Mouse (Mus musculus) embryo, embryonic 9.5 days (tissue): ENCODE measurements around the gene Slc3a1.

Experiments
- DNase-seq: peaks from one replicate; pipeline ENCODE4 v3.0.0-alpha.2; 2017; ENCODE audit errors: extremely low spot score

Slc3a1 gene

DNA sequence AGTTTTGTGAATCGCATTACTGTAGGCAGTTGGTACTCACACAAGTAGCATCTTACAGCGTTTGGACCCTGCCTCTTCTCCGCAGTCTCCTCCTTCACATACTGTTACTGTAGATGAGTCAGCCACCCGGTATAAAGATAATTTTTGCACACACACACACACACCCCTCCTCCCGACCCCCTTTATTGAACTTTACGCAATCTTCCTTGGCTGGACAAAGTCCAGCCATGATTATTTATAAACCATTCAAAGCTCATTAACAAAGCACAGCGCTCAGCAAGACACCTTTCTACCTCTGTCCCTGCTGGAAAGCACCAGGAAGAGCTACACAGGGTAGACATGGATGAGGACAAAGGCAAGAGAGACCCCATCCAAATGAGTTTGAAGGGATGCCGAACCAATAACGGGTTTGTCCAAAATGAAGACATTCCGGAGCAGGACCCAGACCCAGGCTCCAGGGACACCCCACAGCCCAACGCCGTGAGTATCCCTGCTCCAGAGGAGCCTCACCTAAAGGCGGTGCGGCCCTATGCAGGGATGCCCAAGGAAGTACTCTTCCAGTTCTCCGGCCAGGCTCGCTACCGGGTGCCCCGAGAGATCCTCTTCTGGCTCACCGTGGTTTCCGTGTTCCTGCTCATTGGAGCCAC, at the start of gene Slc3a1:
Gene Slc3a1 (plus strand): TSS at position 284 of the 647 bp plus-strand sequence.
- no peak for DNase-seq

DNA sequence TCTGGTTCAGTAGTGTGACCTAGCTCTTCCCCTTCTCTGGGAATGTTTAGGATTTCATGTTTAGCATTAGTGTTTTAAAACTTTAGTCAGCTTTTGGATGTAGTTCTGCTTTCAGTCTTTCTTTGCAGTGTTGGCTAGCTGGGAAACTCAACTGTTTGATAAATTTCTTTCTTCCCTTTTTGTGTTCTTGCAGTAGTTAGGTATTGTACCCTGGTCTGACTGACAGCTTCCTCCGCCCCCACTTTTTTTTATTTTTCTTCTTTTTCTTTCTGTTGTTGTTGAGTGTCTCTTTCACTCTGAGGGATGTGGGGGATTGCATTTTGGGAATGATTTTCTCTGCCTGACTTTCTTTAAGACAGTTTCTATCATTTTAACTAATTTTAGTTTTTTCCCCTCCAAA, 46.5 kb upstream of the Slc3a1 start:
- DNase-seq: no peak

DNA sequence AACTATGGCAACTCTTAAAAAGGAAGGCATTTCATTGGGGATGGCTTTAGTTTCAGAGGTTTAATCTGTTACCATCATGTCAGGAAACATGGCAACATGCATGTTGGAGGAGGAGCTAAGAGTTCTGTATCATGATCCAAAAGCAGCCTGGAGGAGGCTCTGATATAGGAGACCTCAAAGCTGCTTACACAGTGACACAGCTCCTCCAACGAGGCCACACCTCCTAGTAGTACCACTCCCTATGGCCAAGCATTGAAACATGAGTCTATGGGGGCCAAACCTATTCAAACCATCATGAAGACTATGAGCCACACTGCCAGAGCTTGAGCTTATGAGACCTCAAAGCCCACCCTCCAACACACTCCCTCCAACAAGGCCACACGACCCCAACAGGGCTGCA, 45.4 kb upstream of the Slc3a1 start:
- DNase-seq: no peak

DNA sequence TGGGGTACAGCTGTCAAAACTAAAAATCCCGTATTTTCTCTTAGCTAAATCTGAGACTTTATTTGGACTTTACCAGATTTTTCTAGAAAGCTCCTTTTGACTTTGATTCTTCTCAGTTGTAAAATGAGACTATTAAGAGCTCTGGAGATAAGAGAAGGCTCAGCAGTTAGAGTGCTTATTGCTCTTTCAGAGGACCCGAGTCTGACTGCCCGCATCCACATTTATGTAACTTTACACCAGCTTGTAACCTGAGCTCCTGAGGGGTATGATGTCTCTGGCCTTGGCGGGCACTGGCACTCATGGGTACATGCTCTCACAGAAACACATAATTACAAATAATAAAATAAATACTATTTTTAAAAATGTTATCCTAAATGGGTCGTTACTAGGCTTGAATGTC, 41.8 kb upstream of the Slc3a1 start:
- no peak for DNase-seq

DNA sequence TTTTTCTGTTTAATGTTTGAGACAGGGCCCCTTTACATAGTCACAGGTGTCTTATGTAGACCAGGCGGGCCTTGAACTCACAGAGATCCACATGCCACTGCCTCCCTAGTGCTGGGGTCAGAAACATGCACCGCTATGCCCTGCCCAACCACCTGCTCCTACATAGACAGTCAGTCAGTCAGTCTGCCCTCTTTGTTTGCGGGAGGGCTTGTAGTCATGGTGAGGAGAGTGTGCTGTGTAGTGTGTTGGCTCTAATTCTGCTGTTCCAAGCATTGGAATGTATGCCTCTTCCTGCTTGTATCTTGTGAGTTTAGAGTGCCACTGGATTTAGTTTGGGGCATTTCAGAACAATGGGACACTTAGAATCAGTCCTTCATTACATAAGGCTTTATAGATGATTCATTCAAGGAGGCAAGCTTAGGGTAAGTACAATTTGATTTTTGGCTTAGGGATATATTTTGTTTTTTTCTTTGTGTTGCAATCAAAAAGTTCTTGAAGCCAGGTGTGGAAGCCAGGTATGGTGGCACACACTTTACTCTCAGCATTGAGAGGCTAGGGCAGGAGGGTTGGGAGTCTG, 40.3 kb upstream of the Slc3a1 start:
- DNase-seq: no peak

DNA sequence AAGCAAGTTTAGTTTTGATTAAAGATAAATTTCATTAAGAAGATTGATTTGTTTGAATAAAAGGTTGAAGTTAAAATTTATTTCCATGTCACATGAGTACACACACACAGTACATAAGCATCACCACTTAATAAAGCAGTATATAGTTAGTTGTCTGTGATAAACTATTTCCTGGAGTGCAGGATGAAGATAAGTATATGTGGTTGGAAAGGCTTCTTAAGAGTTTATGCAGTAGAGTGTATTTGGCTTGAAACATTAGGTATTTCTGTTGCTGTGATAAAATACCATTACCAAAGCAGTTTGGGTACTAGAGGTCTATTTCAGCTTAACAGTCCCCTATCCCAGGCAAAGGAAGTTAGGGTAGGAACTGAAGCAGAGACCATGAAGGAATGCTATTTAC, 39.7 kb upstream of the Slc3a1 start:
- no peak for DNase-seq

DNA sequence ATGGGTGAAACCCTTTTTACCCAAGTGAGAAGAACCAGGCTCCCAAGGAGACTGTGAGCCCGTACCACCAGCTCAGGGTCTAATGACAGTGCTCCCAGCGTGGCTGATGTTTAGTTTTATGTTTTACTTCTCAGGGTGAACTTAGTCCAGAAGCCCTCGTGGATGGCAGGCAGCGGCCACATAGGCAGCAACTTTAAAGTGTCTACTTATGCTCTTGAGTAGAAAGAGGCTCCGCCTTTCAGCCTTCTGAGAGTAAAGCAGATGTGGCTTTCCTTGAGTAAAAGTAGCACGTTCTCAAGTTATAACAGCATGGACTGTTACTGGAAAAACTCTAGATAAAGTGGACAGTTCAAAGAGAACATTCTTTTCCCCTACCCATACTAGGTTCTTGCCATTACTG, 32.3 kb upstream of the Slc3a1 start:
- DNase-seq: no peak

DNA sequence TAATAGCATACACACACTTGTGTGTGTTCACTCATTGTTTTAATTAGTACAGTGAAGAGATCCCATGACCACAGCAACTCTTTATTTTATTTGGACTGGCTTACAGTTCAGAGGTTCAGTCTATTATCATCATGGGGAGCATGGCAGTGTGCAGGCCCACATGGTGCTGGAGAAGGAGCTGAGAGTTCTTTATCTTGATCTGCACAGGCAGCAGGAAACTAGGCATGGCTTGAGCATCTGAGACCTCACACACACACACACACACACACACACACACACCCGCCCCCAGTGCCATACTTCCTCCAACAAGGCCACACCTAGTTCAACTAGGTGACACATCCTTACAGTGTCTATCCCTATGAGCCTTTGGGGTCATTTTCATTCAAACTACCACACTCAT, 30.5 kb upstream of the Slc3a1 start:
- no peak for DNase-seq

DNA sequence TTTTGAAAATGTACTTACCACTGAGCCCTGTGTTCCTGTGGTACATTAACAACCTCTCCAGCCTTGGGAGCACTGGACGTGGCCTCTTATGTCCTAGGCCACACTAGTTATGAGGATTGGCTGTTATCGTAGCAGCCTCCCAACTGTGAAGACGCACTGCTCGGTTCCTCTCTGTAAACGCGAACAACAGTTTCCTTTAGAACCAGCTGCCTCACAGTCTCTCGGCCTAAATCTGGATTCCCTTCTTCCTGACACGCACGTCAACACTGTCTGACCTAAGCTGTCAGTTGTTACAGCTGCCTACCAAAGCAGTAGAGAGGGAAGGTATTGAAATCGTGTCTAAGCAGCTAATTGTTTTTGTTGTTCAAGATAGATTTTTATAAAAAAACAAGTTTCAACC, 28.5 kb upstream of the Slc3a1 start:
- DNase-seq: no peak

DNA sequence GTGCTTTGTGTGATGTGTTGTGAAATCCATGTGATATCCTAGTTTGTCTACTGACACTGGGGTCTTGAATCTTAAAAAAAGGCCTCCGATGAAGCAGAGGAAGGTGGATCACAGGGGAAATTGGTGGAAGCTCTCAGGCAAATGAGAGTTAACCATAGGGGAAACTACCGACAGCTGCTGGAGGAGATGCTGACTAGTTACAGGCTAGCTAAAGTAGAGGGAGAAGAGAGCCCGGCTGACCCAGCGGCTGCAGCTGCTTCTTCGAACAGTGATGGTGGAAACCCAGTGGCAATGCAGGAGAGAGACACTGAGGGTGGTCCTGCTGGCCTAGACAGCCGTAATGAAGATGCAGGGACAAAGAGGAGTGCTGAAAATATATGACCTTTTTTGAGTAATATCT, 14.7 kb upstream of the Slc3a1 start:
- no peak for DNase-seq

DNA sequence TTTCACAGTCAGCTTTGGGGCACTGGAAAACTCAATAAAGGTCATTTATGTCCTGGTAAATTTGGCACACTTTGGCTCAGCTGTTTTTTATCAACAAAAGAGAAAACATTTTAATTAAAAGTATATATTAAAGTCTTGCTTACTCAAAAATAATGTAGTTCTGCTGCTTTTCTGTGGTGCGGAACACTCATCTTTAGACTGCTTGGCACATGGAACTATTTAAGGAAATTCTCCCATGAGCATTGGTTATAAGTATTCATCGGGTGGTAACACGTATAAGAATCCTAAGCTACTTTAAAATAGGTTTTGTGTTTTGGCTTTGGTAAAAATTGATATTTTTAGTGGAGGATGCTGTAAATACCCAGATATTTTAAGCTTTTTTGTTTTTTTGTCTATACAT, 13.5 kb upstream of the Slc3a1 start:
- DNase-seq: no peak

DNA sequence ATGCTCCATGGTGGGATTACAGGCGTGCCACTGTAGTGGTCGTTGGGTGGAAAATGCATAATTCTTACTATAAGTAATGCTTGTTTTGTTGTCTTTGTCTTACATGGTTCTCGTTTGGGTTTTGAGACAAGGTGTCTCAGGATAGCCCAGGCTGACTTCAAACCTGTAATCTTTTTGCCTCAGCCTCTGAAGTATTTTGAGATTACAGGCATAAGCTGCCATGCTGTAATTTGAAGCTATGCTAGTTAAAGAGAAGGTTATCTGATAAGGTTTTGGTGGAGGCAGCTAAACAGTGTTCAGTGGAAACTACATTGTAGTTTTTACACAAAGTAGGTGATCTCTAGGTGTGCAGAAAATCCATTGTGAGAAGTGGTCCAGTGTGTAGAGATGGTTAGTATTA, 9.8 kb upstream of the Slc3a1 start:
- no peak for DNase-seq

DNA sequence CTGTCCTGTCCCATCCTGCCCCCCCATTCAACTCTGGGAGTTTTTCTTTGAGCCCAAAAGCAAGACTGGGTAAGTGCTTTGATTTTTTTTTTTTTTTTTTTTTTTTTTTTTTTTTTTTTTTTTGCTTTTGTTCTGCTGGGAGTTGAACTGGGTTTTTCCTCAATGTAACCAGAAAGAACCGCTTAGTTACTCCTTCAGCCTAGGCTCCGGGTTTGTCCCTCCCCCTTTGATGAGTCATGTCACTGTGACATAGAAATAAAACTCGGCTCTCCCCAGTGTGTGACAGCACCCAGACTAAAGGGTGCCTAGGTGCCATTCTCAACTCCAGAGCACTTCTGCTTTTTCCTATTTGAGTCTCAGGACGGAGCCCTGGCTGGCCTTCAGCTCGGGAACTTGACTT, 9.4 kb upstream of the Slc3a1 start:
- DNase-seq: no peak

DNA sequence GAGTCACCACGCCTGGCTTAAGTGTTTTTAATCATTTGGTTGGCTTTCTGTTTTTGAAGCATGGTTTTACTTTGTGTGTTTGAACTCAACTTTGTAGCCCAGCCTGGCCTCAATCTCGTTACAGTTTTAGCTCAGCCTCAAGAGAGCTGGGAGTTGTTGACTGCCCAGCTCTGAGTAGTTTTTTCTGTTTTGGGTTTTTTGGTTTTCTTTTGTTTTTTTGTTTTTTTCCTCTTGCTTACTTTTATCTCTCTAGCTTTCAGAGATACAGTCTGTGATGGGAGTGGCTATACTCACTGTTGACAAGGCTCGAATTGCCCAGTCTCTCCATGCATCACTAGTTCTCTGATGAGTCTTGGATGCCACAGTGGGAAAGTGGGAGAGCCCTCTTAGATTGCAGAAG, 7.8 kb upstream of the Slc3a1 start:
- no peak for DNase-seq

DNA sequence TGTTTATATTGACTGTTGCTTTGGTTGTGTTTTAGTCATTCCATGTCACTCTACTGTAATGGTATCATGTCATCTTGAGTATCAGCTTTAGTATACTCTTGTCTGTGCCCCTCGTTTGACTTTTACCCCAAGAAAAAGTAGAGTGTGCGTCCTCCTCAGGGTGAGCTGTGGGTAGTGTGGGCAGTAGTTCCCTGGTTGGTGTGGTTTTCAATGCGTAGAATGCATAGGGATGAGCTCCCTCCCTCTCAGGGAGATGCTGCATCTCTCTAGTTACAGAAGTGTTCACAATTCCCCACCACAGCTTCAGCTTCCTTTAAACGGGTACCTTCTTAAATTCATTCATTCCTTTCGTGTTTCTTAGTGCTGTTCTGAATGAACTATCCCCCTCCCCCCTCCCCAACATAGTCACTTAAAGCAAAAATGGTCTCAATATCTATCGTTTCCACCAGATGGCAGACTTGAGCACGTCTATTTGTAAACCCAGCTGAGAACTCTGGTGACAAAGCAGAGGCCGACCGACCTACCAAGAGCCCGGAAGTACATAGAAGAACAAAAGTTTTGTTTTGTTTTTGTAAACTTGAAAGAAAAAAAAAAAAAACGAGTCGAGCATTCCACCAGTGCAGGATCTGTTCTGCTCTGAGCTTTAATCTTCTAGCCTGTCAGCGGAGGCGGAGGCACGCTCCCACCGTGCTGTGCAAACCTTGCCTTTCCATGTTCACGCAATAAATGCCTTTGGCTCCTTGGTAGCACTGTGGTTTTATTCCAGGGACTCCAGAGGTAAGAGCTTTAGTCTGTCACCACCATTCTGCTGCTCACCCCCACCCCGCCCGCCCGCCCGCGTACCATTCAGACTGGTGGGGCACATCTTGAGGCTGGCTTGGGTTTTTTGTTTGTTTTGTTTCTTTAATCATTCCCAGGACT, 4.7 kb upstream of the Slc3a1 start:
- DNase-seq: peak; percentile 66

DNA sequence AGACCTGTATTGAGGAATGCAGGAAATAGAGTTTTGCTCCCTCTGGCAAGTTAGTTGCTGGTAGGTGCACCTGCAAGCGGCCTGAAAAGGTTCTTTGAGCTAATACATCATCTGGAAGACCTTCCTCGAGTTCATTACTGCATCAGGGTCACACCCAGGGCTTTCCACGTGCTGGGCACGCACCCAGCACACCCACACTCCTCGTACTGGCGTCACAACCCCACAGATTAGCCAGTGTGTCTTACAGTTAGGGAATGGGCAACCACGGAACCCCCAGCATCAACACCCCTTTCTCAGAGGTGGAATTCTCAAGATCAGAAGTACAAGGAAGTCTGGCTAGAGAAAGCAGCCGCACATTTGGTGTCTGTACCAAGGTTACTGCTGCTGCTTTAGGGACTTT, 3.9 kb upstream of the Slc3a1 start:
- no peak for DNase-seq

DNA sequence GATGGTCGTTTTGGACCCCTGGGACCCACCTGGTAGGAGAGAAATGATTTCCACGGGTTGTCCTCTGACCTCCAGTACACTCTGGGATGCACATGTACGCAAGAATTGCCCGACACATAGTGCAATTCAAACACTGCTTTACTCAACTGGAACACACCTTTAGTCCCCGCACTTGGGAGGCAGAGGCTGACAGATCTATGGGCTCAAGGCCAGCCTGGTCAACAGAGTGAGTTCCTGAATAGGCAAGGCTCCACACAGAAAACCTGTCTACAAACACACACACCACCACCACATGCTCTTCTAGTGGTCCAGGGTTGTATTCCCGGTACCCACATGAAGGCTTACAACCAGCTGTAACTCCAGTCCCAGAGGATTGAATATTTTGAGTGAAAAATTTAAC, 3.0 kb upstream of the Slc3a1 start:
- no peak for DNase-seq

DNA sequence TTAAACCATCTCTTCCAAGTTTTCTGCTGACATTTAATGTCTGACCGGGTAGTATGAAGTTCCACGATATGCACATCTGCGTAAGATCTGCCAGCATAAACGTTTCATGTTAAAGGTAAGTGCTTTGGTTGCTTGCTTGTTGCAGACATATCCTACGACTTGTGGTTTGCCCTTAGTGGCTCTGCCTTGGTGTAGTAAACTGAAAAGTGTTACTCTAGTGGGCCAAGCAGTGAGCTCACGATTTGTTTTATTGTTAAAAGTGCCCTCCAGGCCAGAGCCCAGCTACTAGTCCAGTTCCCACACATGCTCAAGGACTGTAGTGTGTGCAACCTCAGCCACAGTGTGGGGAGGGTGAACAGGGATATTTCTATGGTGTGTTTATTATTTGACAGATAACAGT, 1.7 kb upstream of the Slc3a1 start:
- no peak for DNase-seq

DNA sequence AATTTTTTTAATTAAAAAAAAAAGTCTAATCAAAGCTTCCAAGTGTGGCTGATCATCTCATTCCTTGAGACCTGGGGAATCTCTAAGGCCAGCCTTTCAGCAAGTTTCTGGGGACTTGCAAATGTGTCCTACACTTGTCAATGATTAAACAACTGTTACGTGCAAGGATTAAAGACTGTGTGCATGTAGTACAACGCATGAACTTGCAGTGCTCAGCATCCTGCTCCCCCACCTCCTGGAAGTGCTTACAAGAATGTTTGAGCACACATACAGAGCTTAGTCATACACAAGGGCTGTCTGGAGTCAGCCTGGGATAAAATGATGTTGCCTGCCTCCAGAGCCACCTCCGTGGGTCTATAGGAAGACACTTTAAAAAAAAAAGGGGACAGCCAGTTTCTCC, 929 bp upstream of the Slc3a1 start:
- DNase-seq: no peak

DNA sequence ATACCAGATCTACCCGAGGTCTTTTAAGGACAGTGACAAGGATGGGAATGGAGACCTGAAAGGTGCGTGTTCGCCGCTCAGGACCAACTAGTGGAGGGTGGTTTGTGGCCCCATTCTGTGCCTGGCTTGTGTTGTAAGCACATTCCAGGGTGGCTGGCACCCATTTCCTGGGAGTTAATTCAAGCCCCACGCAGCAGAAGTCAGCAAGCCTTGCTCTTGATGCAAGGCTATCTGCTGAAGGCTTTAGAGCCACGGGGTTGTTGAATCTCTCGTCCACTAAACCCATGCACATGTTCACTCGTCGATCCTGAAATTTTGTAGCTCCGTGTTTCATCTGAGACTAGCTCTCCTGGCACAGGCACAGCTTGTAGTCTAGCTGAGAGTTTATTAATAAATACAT, 621 bp downstream of the Slc3a1 start:
- no peak for DNase-seq

DNA sequence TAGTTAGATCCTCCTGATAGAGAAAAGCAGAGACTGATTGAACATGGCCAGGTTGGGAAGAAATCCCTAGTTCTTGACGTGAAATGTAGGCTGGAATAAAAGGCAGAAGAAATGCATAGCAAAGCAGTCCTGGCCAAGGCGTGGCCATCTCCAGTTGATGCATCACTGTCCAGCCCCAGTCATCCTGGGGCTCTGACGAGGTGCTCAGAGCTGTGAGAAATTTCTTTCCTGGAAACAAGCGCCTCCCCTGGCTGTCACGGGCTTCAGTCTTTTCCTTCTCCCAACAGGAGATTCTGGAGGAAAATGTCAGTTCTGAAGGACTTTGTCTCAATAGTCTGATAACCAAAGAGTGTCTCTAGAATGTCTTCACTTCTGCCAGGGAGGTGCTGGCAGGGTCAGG, 2.5 kb downstream of the Slc3a1 start:
- no peak for DNase-seq

DNA sequence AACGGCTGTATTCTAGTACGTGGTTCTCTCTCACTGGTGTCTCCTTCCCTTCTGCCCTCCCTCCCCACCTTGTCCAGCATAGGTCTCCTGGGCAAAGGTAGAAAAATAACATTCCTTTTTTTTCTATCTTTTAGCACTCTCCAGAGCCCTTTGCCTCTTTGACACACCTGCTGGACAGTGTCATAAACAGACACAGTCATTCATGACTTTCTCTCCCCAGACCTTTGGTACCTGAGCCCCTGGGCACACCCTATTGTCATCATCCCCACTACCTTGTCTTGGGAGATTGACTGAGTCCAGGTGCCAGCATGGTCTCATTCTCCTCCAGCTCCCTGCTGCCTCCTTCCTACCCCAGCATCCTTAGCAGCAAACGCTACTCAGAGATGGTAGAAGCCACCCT, 4.9 kb downstream of the Slc3a1 start:
- DNase-seq: no peak

DNA sequence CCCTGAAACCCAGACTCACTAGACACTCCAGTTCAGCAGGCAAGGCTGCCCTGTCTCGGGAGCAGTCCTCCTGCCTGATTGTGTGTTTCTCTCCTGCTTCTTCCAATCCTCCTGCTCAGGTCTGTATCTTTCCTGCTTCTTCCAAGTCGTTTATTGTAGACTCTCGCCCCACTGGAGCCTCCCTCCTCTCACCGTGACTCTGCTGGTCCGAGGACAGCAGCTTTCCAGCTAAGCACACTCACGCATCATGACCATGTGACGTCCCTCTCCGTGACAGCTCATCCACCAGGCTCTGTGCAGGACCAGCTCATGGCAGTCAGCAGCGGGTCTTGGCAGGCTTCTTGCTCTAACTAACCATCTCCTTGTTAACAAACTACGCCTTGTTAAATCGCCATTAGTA, 5.9 kb downstream of the Slc3a1 start:
- DNase-seq: no peak
